Mouse (Mus musculus): ENCODE data around the gene Gnpnat1.
"Not testable (repeated sequence)": the region's sequence is repeated elsewhere in the genome, so short reads cannot be mapped to it uniquely, and the experiment has no call there.

The Gnpnat1 gene

DNA sequence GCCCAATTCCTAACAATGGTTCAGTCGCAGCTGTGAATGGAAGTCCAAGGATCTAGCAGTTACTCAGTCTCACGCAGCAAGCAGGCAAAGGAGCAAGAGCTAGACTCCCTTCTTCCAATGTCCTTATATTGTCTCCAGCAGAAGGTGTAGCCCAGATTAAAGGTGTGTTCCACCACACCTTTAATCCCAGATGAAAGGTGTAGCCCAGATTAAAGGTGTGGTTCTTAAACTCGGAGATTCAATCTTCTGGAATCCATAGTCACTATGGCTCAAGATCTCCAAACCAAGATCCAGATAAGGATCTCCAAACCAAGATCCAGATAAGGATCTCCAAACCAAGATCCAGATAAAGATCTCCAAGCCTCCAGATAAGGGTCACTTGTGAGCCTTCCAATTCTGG, at the start of gene Gnpnat1:
Gene Gnpnat1 (minus strand): TSS at position 101 of the 400 bp plus-strand sequence.
- not testable (repeated sequence) for DNase-seq

DNA sequence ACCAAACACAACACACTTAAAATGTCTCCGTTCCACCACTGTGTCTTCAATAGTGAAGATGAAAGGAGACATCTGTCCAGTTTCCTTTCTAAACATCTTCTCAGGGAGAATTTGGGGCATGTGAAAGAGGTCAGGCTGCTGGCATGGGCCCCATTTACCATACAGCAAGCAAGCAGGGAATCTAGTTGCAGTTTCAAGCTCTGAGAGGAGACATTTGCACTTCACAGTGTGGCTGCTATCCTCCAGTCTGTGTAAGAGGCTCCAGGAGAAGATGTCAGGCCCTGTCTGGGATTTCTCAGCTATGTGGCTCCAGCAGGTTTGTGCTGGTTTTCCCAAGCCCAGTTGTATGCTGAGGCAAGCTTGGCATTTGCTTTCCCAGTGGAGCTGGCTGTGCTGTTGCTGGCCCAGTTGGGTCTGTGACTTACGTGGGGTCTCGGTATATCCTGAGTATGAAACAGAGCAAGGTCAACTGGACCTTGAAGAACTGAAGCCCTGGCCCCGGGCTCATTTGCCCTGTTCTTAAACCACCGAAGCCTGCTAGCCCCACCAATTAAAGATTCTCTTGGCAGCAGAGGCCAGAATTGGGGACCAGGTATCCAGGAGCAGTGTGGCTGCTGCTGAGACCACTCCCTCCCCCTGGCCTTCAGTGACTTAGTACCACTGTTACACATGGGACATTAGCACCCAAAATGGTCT, 49.0 kb upstream of the Gnpnat1 start:
- peak; percentile 40 to 62 for DNase-seq

DNA sequence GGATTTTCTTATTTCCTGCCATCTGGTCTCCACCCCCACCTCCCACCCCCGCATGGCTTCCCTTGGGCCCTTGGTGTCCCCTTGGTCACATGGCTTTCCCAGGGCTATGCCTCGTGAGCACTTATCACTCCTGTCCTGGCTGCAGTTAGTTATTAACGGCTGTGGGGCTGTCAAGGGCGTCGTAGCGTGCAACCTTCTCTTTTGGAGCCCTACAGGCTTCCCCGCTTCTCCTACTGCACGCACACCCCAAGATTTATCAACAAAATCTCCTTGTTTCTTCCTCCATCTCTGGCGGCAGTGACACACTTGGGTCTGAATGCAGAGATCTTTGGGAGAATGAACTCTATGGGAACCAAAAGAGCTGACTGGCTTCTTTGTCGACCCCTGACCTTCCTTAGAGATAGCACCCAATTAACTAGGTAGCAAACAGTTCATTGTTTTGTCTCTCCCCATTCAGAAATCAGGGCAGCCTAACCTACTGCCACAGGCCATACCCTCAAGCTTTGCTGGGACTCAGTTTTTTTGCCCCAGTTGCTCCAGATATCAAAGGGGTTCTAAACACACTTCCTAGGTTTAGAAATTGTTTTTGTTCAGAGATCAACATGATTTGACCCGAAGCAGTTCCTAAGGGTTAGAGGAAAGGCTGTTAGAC, 48.3 kb upstream of the Gnpnat1 start:
- peak; percentile 80 to 92 for DNase-seq

DNA sequence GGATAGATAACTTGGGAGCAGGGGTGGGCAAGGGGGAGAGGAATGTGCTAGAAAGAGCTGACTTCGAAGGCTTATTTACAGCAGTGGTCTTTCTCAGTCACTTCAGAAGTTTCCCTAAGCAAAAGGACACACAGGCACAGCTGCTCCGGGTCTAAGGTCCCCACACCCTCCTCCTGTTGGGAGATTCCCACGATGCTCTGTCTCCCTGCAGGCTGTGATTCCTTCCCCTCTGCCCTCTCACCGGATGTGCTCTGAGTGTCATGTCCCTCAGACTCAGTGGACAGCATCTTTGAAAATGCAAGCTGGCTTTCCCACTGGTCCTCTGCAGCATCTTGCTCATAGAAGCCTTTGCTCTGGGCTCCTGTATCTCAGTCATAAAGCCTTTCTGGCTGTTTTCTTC, 47.4 kb upstream of the Gnpnat1 start:
- peak in 1 of 2 experiments; percentile 66 for DNase-seq

DNA sequence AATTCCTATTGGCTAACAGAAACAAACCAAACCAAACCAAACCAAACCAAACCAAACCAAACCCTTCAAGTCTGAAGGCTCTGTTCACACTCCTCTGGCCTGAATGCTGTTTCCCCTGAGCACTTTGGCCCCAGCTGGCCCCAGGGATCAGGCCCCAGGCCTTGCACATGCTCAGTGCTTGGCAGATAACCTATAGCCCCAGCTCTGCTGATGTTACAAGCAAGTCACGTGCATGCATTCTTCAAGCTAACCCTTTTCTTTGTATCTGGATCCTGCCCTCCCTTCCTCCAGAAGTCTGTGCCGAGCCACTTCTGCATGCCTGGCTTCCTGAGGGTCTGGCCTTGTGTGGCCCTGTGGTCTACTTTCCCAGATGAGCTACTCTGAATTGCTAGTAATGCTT, 46.4 kb upstream of the Gnpnat1 start:
- no peak for DNase-seq

DNA sequence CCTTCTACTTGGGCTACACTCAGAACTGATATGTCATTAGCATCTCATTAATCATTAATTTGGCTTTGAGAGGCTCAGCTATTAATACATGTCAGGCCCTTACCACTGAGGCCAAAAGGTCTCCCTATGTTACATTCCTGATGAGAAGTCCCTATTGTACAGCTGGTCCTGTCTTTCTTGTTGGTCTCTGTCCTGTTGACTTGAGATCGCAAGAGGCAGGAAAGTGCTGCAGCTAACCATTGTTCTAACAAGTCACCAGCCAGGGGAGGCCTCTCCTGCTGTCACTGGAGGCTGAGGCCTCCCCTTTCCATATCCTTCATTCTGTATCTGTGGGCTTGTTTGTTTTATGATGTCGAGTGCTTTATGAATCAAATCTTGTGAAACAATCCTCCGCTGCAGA, 42.1 kb upstream of the Gnpnat1 start:
- no peak for DNase-seq

DNA sequence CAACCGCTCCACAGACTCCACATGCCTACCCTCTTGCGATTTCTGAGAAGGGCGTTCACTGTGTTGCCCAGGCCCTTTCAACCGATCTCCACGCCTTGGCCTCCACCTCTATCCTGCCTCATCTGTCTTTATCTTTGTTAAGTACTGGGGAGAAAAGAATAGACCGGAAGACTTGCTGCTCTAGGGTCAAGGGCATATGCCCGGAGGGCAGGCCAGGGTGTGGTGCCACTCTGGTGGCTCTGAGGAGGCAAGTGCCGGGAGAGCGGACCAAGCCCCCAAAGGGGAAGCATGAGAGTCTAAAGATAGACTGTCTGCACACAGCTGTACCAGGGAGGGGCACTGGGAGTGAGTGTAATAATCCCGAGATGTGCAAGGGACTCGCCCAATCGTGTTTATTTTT, 40.7 kb upstream of the Gnpnat1 start:
- DNase-seq: no peak

DNA sequence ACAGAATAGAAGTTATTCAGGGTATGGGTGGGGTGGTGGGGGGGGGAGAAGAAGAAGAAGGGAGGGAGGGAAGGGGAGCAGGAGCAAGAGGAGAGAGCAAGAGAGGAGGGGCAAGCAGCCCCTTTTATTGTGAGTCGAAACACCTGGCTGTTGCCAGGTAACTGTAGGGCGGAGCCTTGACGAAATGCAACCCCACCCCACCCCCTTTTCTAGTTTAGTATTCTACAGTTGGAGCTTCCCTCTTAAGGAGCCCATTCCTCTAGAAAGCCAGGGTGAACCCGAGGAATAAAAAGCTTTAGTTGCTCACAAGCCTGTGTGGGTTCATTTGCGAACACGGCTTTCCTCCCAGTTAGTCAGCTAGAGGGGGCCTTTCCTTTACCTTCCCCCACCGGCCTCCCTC, 40.2 kb upstream of the Gnpnat1 start:
- no peak for DNase-seq

DNA sequence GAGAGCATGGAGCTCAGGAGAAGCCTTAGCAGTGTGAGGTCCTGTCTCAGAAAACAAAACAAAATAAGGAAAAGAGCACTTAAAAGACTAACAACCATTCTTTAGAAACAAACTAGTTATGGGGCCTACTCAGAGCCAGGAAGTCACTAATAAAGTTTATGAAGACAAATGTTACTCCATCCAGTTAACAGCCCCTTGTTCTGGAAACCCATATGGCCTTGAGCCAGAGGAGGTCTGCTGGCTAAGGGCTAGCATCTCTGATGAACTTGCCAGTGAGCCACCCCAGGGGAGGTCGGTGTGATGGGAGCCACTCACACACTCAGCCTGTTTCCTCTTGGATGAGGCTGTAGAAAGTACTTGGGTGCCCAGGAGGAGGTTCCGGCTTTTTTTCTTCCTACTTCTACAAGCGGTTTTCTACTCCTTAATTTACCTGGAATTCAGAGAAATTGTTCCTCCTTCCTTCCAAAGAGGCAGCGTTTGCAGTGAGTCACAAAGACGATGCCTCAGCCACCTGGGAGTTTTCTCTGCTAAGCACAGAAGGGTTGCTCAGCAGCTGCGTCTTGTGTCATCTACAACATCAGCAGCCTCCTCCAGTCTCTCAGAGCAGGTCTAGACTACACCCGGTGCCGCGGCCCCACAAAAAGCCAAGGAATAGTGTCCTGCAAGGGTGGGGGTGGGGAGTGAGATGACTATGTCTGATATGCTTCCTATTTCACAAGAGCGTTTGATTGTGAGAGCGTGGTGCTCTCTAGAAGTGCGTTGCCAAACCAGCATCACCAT, 38.3 kb upstream of the Gnpnat1 start:
- no peak for DNase-seq

DNA sequence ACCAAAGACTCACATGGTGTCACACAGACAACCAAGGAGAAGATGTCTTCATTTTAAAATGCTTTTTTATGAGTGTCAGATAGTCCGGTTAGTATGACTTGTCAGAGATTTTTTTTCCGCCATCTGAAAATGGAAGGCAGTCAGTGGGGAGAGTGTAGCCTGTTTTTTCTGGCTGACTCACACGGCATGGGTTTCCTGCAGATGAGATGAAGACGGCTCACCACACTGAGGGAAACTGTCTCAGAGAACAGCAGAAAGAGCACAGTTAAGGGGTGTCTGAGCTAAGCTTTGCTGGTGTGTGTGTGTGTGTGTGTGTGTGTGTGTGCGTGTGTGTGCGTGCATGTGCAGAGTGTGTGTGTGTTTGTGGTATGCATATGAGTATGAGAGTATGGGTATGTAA, 36.6 kb upstream of the Gnpnat1 start:
- no peak for DNase-seq

DNA sequence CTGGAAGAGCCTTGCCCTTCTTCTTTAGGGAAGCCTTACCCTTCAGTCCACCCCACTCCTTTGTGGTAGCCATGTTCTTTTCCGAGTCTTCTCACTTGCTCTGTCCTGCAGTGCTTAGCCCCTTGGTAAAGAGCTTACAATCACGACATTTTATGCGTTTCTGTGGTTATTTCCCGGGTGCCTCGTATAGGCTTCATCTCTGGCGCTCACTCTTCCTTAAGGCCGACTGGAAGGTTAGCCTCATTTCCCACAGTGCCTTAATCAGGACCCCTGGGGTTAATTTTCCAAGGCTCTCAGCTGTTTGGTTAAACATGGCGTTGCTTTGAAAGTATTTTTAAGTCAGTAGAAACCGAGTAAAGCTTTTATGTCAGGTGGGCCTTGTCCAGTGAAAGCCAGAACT, 34.7 kb upstream of the Gnpnat1 start:
- DNase-seq: no peak

DNA sequence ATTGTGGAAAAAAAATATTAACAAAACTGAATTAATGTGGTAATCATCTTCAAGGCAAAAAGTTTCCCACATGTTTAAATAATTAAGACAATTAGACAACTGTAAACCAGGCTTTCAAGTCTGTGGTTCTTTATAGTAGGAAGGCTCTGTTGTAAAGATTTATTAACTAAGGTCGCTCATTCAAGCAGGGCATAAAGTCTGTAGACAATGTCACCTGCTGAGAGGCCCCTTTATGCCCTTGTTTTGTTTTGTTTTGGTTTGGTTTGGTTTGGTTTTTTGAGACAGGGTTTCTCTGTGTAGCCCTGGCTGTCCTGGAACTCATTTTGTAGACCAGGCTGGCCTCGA, 34.2 kb upstream of the Gnpnat1 start:
- no peak for DNase-seq

DNA sequence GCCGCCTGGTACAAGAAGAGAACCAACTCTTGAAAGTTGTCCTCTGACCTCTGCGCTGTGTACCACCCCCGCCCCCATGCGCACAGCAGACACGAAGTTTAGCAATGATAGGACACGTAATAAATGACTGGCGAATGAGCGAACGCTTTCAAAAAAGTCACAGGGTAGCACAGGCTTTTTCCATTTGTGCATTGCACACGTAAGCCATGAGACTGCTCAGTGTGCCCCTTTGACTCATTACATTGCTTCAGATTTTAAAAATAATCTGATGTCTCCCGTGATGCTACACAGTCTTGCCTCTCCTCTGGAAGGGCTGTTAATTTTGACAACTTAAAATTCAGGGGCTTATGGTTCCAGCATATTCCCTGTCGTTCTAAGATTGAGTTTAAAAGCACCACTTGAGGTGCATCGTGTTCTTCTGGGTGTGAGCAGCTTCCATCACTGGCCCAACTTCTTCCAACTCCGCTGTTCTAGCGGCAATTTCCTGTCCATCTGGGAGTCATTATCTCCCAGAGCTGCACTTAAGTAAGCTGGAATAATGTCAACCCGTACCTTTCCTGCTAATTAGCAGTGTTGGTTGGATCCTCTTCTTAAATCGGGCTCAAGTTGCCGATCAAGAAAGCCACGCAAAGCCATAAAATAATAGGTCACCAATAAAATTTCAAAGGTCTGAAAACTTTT, 33.7 kb upstream of the Gnpnat1 start:
- no peak for DNase-seq

DNA sequence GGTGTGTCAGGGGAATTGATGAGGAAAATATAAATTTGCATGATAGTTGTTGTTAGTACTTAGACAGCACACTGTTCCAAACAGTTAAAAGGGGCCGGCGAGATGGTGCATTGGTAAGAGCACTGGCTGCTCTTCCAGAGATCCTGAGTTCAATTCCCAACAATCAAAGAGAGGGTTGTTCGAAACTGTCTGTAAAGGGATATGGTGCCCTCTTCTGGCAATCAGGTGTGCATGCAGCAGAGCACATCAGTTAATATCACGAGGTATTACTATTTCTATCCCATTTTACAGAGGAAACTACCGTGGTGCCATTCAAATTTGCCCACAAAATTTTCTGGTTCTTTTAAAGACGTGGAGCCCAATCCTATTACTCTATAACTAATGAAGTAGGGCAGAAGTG, 29.5 kb upstream of the Gnpnat1 start:
- no peak for DNase-seq

DNA sequence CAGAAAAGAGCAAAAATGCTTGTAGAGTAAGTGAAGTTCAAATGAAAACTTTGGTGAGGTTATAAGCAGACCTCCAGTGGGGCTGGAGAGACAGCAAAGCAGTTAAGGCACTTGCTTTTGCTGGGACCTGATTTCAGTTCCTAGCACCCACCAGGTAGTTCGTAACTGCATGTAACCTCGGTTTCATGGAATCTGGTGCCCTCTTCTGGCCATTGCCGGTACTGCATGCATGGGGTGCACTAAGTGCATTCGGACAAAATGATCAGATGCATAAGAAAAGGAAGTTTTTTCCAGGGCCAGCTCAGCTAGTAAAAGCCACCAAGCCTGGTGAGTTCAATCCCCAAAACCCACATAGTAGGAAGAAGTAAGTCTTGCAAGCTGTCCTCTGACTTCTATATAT, 27.3 kb upstream of the Gnpnat1 start:
- peak; percentile 35 to 50 for DNase-seq

DNA sequence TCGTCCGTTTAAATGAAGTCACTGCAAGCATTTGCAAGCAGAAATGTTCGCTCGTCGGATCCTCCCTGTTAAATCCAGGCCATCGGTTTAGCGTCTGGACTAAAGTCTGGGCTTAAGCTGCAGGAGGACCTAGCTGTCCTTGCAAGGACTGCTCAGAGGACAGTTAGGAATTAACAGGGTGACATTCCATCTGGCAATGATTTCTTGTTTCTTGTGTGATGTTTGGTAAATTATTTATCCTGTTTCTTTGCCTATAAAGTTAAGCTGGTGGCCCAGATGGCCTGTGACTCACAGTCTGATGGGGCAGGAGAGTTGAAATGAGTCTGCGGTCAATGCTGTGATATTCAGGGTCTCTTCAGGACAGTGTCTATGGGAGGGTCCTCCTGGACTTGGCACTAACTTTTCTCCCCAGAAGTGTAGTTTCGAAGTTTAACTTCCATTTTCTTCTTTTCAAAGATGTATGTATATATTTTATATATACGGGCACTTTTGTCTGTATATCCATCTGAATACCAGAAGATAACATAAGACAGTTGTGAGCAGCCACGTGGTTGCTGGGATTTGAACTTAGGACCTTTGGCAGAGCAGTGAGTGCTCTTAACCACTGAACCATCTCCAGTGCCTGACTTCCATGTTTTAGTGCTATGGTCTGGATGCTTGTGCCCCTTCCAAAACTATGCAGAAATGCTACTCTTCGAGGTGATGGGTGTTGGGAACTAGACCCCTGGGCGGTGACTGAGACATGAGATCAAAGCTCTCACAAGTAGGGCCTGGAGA, 25.5 kb upstream of the Gnpnat1 start:
- peak; percentile 64 to 85 for DNase-seq

DNA sequence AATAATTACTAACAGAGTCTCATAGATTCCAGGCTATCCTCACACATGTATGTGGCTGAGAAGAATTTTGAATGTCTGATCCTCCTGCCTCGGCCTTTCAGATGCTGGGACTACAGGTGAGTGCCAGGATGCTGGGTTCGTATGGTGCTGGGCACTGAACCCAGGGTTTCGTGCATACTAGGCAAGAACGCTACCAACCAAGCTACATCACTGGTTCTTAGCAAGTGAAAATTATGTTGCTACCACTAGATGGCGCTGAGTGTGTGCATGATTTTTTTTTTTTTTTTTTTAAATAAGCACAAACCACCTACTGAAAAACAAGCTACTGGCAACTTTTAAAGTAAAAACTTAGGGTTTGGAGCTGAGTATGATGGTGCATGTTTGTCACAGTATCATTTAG, 18.5 kb upstream of the Gnpnat1 start:
- peak in 1 of 2 experiments; percentile 69 for DNase-seq

DNA sequence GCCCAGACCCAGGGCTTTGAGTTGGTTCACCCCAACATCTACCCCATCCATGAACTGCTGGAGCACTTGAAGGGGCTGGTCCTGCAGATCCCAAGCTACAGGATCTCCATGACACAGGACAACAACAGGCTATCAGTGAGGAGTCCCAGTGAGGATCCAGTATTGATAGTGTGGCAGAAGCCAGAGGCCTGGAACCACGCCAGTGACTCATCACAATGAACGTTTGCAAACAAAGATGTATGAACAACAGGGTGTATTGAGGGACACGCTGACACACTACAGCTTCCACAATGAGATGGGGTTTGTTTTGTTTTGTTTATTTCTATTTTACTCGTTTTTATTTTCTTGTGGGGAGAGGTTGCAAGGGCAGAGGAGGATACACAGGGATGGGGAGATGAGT, 17.7 kb upstream of the Gnpnat1 start:
- no peak for DNase-seq

DNA sequence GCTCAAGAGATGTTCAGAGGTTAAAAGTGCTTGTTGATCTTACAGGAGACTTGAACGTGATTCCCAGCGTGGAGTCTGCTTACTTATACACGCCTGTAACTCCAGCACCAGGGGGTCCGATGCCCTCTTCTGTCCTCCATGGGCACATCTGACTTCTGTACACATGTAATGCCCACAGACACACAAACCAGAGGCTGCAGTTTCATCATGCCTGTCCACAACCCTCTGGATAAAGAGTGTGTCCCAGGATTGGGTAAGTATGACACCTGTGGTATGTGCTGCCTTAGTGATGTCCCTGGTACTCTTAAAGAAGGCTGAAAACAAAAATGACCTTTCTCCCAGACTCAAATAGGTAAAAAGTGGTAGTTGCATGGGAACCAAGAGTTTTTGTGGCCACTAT, 14.6 kb upstream of the Gnpnat1 start:
- DNase-seq: no peak

DNA sequence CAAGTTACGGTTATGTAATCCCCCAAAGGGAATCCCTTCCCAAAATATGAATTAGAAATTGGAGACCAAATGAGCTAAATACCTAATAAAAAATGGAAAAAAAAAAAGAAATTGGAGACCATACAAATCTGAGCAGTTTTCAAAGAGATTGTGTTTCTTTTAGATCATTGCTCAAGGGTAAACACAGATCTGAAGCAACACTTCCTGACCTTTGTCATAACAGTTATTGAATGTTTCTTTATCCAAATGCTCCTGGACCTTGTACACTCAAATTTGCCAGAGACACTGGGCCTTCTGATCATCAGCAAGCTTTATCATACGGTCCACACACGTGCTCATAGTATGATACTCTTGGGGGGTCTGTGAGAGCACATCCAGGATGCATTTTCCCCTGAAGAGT, 13.8 kb upstream of the Gnpnat1 start:
- no peak for DNase-seq

DNA sequence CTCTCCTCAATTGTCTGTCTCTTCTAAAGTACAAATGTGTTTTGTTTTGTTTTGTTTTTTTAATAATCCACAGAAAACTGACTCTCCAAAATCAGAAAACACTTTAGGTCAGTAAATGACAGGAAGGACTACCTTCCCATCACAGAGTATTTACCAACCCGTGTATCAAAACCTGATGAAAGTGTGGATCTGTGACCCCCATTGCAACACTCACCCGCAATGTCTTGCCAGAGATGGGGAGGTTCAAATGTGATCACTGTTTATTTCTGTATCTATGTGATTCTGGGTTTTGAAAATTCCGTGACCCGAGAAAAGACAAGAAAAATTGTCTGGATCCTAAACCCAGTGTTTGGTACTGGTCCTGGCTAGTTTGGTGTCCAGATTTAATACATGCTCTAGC, 11.6 kb upstream of the Gnpnat1 start:
- DNase-seq: no peak

DNA sequence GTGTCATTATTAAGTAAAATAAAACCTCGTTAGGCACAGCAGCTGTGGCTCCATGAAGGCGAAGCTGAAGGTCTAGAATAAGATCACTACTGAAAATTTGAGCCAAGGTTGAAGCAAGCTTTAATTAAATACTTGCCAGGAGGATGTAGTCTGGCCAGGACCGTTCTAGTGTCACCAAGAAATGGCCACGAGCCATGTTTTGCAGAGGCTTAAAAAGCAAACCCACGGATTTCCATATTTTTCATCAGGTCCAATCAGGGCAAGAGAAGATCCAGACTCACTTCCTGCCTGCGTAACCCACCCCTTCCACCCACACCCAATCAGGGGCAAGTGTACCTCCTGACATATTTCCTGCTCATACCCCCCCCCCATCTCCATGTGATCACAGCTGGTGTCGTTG, 1.1 kb downstream of the Gnpnat1 start:
- no peak for DNase-seq

DNA sequence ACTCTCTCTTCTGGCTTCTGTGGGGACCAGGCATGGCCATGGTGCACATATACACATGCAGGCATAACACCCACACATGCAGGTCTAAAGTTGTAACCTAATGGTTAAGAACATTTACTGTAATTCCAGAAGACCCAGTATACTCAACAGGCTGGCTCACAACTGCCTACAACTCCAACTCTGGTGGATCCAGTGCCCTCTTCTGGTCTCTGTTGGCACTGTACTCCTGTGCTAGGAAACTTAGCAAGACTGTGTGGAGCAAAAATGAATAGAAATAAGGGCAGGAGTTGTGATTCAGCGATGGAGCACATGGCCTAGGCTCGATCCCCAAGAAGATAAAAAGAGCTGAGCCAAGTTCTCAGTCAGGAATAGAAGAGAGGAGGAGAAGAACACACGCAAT, 4.9 kb downstream of the Gnpnat1 start:
- peak; percentile 49 to 50 for DNase-seq
